In genomic region chr5:89067111-89067510, GRCm38 (mm10) we compare ENCODE assay signal across 23 mouse cellular contexts.
DNase-seq lines count a peak whose midpoint lies in the region; ATAC-seq and TF ChIP-seq lines count a peak whose summit lies in the region.
"Had no signal": no experiment of that assay in that cellular context is flagged by ENCODE, and none has a peak within 500 bp of the region (broad histone marks: within the 10 kb centered on the region; RNA-seq: fewer than 3 reads in every experiment).

No protein-coding gene starts in this region.

- H3K4me2 ChIP-seq in kidney, embryonic 16.5 days (replicated peaks; ENCODE audit: low read depth, low read length): no peak overlapping the region
- H3K4me2 ChIP-seq in liver, postnatal 0 days (ENCODE audit: low read depth, low read length): no peak overlapping the region
- H3K4me2 ChIP-seq: forebrain, embryonic 13.5 days; heart, embryonic 13.5 days; hindbrain, embryonic 14.5 days had no signal

- no peak for TF ChIP-seq CTCF in kidney, adult 2 months (conservative IDR thresholded peaks at IDR 0.05; ENCODE audit: insufficient read depth, insufficient read length, low read depth, low read length)
- TF ChIP-seq CTCF in liver, adult 2 months (IDR thresholded peaks at IDR 0.05; ENCODE audit: low read depth, low read length): no peak
- no peak for TF ChIP-seq CTCF in liver, postnatal 0 days (IDR thresholded peaks at IDR 0.05; ENCODE audit: low read depth)

- peak overlapping the region; percentile 87; the same call in 1 of the 2 replicates for H3K27ac ChIP-seq in kidney, adult 2 months (ENCODE audit: insufficient read depth, low read depth, low read length)
- H3K27ac ChIP-seq in kidney, embryonic 16.5 days (ENCODE audit: low read length): no peak overlapping the region
- no peak overlapping the region for H3K27ac ChIP-seq in liver, adult 2 months (replicated peaks; ENCODE audit: insufficient read depth, low read depth, low read length)
- H3K27ac ChIP-seq in liver, postnatal 0 days (ENCODE audit: low read depth): no peak overlapping the region
- H3K27ac ChIP-seq: forebrain, embryonic 10.5 days; forebrain, embryonic 13.5 days; heart, embryonic 10.5 days; heart, embryonic 13.5 days; hindbrain, embryonic 14.5 days had no signal

- no peaks in the 10 kb centered on the region for H3K79me2 ChIP-seq in liver, adult 2 months (ENCODE audit: control insufficient read depth, insufficient read depth, low read length)

- H3K9me3 ChIP-seq in kidney, embryonic 16.5 days (ENCODE audit: low read length): no peaks in the 10 kb centered on the region
- no peaks in the 10 kb centered on the region for H3K9me3 ChIP-seq in liver, postnatal 0 days (ENCODE audit: low read length)
- H3K9me3 ChIP-seq: forebrain, embryonic 10.5 days; forebrain, embryonic 13.5 days; heart, embryonic 10.5 days; heart, embryonic 13.5 days had no signal

- WGBS in kidney, adult 2 months: 42% methylated on average over 4 of the region's 4 CpGs
- 43% methylated on average over 4 of the region's 4 CpGs for WGBS in kidney, embryonic 16.5 days
- 31% methylated on average over 4 of the region's 4 CpGs for WGBS in liver, adult 2 months
- 60% methylated on average over 4 of the region's 4 CpGs for WGBS in liver, postnatal 0 days (ENCODE audit: insufficient replicate concordance)

- peak; percentile 35 for DNase-seq in heart, adult 11 months
- DNase-seq in heart, adult 8-10 months (ENCODE audit: low spot score): no peak
- peak; percentile 90 for DNase-seq in kidney, adult 2 months
- peak; percentile 89 for DNase-seq in liver, adult 2 months (ENCODE audit: extremely low read depth, low read depth, low spot score)
- no peak for DNase-seq in liver, postnatal 0 days
- no peak for DNase-seq in gastrocnemius, adult 8-10 months (ENCODE audit: low spot score in 2 of 2)
- DNase-seq: adrenal gland, adult 8-10 months; adrenal gland, postnatal 25 days; cerebellum, adult 11-12 months; cerebellum, adult 8-10 months; cerebellum, postnatal 14 days; gastrocnemius, postnatal 14 days; heart, adult 18-20 months; heart, postnatal 14 days; heart, postnatal 4 days had no signal

- no peaks in the 10 kb centered on the region for H3K27me3 ChIP-seq in kidney, adult 2 months (replicated peaks; ENCODE audit: control insufficient read depth, insufficient read depth, low read length)
- H3K27me3 ChIP-seq in kidney, embryonic 16.5 days (ENCODE audit: insufficient read depth, low read length): no peaks in the 10 kb centered on the region
- H3K27me3 ChIP-seq in liver, adult 2 months (ENCODE audit: control insufficient read depth, insufficient read depth, low read length): no peaks in the 10 kb centered on the region
- no peaks in the 10 kb centered on the region for H3K27me3 ChIP-seq in liver, postnatal 0 days (ENCODE audit: insufficient read depth, low read length)
- H3K27me3 ChIP-seq: forebrain, embryonic 13.5 days; heart, embryonic 13.5 days had no signal

- no peak overlapping the region for H3K4me3 ChIP-seq in kidney, adult 2 months (ENCODE audit: insufficient read depth, low read depth, low read length)
- H3K4me3 ChIP-seq in kidney, embryonic 16.5 days (ENCODE audit: low read length): no peak overlapping the region
- no peak overlapping the region for H3K4me3 ChIP-seq in liver, adult 2 months (ENCODE audit: insufficient read depth, low read depth, low read length)
- H3K4me3 ChIP-seq in liver, postnatal 0 days (ENCODE audit: low read depth, low read length): no peak overlapping the region
- H3K4me3 ChIP-seq: forebrain, embryonic 10.5 days; forebrain, embryonic 13.5 days; heart, embryonic 10.5 days; heart, embryonic 13.5 days had no signal

- H3K4me1 ChIP-seq in kidney, adult 2 months (ENCODE audit: control insufficient read depth, insufficient read depth, low read length): peaks cover 28% of the 10 kb centered on the region
- H3K4me1 ChIP-seq in kidney, embryonic 16.5 days (ENCODE audit: insufficient read depth, low read length): no peaks in the 10 kb centered on the region
- H3K4me1 ChIP-seq in liver, adult 2 months (ENCODE audit: control insufficient read depth, insufficient read depth, low read length): peaks cover 3% of the 10 kb centered on the region; the same call in 1 of the 2 replicates
- 0 out of 2 replicates have a peak, but pooled peaks cover 3% of the 10 kb centered on the region for H3K4me1 ChIP-seq in liver, postnatal 0 days (ENCODE audit: insufficient read depth)
- H3K4me1 ChIP-seq: forebrain, embryonic 10.5 days; forebrain, embryonic 13.5 days; heart, embryonic 10.5 days had no signal

- H3K9ac ChIP-seq in kidney, embryonic 16.5 days (replicated peaks; ENCODE audit: low read length): no peak overlapping the region
- H3K9ac ChIP-seq in liver, adult 2 months (ENCODE audit: low read depth, low read length): no peak overlapping the region
- no peak overlapping the region for H3K9ac ChIP-seq in liver, postnatal 0 days (replicated peaks)
- H3K9ac ChIP-seq: forebrain, embryonic 13.5 days; heart, embryonic 13.5 days; hindbrain, embryonic 14.5 days had no signal

- TF ChIP-seq EP300 in liver, postnatal 0 days (IDR thresholded peaks at IDR 0.05; ENCODE audit: low read depth): no peak

- no peak for ATAC-seq in kidney, embryonic 16.5 days (ENCODE audit: low FRiP score, low TSS enrichment)
- no peak for ATAC-seq in liver, postnatal 0 days
- ATAC-seq: activated CD4-positive, CD25-positive, alpha-beta regulatory T cell, adult 4 months; forebrain, embryonic 13.5 days; forebrain, embryonic 16.5 days had no signal

- H3K36me3 ChIP-seq in kidney, adult 2 months (ENCODE audit: control insufficient read depth, insufficient read depth, low read length): peaks cover 10% of the 10 kb centered on the region
- no peaks in the 10 kb centered on the region for H3K36me3 ChIP-seq in kidney, embryonic 16.5 days (ENCODE audit: insufficient read depth, low read length)
- H3K36me3 ChIP-seq in liver, adult 2 months (ENCODE audit: control insufficient read depth, insufficient read depth, low read length): no peaks in the 10 kb centered on the region
- no peaks in the 10 kb centered on the region for H3K36me3 ChIP-seq in liver, postnatal 0 days (replicated peaks; ENCODE audit: insufficient read depth, low read length)
- H3K36me3 ChIP-seq: forebrain, embryonic 10.5 days; heart, embryonic 10.5 days; heart, embryonic 13.5 days had no signal

- TF ChIP-seq POLR2A in kidney, adult 2 months (IDR thresholded peaks at IDR 0.05; ENCODE audit: low read depth, low read length): no peak
- TF ChIP-seq POLR2A in liver, adult 2 months (IDR thresholded peaks at IDR 0.05; ENCODE audit: extremely low read depth, insufficient read depth, low read length): no peak

Comparison
In these comparisons a context has a peak if more than half of its experiments do, and no peak if none do; other contexts are left out.
1. DNase-seq: peak in heart, adult 11 months (single experiment), kidney, adult 2 months (single experiment) and liver, adult 2 months (single experiment); none in heart, adult 8-10 months (single experiment), liver, postnatal 0 days (single experiment) and gastrocnemius, adult 8-10 months (0 of 2).